Mouse (Mus musculus) kidney, postnatal 36 days (tissue): ENCODE results near the gene Med27.
"Not testable (repeated sequence)": the region's sequence is repeated elsewhere in the genome, so short reads cannot be mapped to it uniquely, and the experiment has no call there.

ENCODE experiments used
- DNase-seq, 2 experiments: peaks; one replicate each; pipeline ENCODE4 v3.0.0; 2021 to 2022; ENCODE audit warnings: mixed read lengths in 2 of 2

Med27 gene

DNA sequence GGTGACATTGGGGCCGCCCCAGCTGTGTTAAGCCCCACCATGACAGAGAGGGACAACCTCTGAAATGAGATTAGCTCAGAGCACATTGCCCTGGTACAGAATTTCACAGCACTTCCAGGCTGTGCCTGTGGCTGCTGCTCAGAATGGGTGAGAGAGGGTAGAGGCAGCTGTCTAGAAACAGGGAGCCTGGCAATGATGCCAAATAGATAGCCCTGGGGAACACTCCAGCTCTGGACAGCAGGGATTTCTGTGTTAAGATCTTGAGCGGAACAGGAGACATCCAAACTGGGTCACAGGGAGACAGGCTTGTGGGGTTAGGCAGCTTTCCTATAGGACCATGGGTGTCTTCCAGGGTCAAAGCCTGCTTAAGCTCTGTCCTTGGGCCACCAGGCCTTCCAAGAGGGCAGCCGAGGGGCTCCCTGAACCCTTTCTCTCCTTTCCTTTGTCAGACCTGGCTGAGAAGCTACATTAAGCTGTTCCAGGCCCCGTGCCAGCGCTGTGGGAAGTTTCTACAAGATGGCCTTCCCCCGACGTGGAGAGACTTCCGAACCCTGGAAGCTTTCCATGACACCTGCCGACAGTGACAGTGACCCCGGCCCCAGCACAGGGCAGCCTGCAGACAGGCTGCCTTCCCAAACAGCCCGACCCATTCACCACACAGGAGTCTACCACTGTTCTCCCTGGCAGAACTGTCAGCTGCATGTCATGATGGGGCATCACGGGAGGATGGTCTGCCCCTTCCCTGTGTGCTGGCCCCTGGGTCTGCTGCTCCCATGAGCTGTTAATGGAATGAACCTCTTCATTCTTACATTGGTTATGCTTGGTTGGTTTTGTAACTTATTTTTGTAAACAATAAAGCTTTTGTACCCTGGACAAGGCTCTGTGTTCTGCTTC is 177.5 kb downstream of the Med27 start:
- DNase-seq = peak; percentile 73 to 87

DNA sequence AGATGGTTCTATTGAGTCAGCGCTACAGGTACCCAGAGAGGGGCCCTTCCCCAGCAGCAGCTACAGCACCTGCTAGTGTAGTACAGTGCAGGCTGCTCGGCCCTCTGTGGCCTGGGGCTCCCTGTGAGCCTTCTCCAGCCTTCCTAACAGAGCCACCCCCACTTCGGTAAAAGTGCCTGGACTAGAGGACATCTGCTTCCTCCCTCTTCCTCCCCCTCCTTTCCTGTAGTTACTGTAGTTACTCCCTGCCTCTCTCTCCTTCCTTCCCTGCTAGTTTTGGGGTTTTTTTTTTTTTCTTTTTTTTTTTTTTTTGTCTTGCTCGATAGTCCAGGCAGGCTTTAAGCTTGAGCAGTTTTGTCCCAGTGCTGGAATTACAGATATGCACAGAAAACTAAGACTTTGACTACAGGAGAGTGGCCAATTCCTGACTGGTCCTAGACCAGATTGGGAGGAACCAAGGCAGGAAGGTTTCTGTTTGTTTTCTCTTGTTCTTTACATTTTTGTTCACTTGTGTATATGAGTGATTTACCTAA is 178.7 kb downstream of the Med27 start:
- peak; percentile 32 to 33 for DNase-seq

DNA sequence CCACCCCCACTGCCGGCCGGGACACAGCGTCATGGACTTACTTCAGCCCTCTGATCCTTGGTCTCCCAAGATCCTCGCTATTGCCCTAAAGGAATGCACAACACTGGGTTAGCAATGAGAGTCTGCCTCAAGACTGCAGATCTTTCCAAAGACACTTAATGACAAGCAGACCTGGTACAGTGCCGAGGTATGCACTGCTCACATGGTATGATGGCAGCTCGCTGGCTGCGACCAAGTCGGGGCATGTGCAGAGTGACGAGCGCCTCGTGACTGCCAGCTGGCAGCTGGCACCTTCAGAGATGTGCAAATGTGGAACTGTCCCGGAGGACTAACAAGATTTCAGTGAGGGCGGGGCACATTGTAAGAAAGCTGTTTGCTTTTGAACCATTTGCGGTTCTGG is 179.6 kb downstream of the Med27 start:
- DNase-seq = peak; percentile 51 to 63

DNA sequence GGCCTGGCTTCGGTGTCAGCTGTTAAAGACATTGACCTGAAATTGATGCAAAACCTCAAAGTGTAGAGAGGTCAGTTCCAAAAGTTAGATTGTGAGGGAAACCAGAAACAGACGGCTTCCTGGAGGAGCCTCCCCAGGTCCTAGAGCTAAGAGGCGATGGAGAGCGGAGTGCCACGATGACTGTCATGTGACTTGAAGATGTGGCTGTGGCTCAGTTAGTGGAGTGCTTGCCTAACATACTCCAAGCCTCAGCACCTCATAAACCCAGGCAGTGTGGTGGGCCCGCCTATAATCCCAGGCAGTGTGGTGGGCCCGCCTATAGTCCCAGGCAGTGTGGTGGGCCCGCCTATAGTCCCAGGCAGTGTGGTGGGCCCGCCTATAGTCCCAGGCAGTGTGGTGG is 180.9 kb downstream of the Med27 start:
- not testable (repeated sequence) for DNase-seq

DNA sequence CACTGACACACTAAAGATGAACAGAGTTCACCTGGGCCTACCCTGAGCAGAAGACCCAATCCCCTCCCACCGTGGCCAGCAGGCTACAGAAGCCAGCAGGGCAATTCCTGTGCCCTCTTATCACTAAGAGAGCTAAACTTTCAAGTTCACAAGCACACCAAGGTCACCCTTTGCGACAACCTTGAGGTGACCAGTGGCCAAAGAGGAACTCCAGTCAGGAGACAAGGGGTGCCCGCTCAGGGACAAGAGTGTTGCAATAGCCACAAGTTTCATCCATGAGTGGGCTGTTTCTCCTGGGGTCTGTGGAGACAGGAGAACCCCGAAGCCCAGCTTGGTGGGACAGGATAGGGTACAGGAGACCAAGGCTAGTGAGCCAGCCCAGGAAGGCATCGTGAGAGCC is 182.2 kb downstream of the Med27 start:
- DNase-seq = no peak

DNA sequence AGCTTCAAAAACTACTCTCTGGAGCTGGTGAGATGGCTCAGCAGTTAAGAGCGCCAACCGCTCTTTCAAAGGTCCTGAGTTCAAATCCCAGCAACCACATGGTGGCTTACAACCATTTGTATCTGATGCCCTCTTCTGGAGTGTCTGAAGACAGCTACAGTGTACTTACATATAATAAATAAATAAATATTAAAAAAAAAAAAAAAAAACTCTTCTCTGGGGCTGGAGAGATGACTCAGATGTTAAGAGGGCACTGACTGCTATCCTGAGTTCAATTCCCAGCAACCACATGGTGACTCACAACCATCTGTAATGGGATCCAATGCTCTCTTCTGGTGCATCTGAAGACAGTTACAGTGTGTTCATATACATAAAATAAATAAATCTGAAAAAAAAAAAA is 183.2 kb downstream of the Med27 start:
- DNase-seq = not testable (repeated sequence)

DNA sequence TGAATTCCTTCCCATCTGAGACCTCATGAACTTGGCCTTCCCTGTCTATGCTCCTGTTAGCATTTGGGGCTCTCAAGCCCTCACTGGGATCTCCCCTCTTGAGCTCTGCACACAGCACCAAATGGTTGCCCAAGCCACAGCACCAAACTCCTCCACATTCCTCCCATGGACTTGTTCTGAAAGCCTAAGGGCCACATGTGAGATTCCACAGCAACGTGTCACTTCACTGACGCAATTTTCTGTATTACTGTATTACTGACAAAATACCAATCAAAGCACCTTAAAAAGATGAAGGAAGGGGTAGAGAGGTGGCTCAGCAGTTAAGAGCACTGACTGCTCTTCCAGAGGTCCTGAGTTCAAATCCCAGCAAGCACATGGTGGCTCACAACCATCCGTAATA is 185.6 kb downstream of the Med27 start:
- DNase-seq = no peak

DNA sequence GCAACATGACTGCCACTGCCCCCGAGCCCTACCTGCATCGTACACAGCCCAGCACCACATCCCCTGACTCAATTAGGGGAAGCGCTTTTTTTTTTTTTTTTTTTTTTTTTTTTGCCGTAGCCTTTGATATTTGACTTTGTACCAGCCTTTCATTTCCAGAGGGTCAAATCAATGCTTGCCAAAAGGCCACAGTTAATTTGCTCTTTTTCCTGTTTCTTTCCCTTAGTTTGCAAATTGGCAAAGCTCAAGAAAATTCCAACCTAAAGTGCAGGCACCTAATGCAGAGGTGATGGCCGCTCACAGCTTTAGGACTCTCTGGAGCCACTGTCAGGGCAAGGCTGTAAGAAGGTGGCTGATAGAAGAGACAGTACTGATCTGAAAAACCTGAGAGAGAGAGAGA is 186.3 kb downstream of the Med27 start:
- DNase-seq = no peak

DNA sequence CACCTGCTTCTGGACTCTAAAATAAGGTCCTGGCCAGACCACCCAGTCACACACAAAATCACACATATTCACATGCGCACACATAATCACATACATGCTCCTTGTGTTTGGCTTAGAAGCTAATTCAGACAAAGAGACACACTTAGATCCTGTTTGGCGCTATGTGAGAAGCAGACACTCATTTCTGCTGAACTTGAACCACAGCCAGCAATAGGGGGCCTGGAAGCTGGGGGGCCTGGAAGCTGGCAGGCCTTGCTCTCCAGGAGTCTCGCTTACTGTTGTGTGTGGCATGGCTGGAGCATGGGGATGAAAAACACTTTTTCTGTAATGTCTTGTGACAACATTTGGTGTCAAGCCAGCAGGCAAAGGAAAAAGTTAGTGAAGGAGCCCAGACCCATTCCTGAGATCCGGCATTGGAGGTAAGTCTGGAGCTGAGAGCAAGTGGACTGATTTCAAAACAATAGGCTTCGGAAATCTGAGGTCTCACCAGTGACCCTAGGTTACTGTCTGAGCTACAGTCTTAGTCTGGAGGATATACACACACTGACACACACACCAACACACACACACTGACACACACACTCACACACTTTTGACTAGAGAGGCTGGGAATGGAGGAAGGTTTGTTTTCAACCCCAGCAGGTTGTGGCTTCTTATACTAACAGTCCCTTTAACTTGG is 189.1 kb downstream of the Med27 start:
- DNase-seq = no peak

DNA sequence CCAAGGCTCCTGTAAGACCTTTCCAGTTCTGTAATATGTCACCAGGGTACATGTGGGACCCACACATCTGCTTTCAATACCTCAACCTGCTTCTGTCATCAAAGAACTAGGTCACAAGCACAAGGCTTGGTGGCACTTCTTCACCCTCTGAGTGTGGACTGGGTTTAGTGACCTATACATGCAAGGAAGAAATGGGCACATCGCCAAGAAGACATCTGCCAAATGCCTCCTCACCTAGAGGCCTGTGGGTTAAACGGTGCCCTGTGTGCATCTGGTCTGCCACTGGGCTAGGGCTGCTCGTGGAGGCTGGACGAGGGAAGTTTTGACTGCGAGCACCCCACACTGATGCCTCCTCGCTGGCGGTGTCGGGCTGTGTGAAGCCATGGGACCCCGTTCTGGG is 189.9 kb downstream of the Med27 start:
- DNase-seq = no peak

DNA sequence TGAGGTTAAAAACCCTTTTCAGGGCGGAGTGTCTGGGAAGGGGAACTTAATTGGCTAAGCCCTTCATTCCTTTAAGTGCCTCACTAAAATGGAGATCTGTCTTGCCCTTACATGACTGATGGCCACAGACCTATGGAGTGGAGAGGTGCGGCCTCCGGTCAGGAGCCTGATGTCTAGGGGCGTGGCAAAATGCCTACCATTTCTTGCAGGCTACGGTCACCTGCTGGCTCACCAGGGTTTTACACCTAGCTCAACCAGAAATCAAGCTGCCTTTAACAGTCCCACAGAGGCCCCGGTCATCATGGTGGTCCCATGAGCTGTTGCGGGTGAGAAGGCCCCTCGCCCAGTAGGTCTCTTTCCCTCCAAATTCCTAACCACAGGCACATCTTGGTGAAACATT is 190.7 kb downstream of the Med27 start:
- DNase-seq = peak in 1 of 2 experiments; percentile 40

DNA sequence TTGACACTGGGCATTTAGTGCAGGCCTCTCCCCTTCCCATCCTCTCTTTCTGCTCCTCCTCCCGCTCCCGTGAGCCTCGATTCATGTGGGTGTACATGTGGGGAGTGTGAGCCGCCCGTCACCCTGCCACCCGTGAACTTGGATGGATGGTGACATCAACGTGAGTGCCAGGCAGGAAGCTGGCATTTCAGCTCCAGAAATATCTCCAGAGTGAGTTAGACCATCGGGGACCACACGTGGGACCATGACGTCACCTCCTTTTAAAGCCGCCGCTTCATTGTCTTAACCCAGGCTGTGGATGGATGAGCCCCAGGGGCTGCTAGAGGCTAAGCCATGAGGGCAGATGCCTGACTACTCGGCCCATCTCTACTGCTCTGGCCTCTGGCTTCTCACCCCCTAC is 195.4 kb downstream of the Med27 start:
- DNase-seq = no peak

DNA sequence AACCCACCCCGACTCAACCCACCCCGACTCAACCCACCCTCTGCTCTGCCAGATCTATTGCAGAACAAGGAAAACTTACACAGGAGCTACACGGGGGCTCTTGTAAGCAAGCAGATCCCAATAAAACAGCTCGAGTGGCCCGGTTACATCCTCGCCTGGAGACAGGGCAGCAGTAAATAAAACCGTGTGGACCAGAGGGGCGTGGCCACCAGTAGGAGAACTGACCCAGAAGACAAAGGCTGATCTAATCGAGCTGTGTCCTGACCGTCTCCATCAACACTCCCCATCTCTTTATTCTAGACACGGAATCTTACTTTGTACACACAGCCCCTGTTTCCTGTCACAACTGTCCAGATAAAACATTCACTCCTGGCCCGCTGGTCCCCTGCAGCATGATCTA is 200.0 kb downstream of the Med27 start:
- DNase-seq = peak; percentile 16 to 39

DNA sequence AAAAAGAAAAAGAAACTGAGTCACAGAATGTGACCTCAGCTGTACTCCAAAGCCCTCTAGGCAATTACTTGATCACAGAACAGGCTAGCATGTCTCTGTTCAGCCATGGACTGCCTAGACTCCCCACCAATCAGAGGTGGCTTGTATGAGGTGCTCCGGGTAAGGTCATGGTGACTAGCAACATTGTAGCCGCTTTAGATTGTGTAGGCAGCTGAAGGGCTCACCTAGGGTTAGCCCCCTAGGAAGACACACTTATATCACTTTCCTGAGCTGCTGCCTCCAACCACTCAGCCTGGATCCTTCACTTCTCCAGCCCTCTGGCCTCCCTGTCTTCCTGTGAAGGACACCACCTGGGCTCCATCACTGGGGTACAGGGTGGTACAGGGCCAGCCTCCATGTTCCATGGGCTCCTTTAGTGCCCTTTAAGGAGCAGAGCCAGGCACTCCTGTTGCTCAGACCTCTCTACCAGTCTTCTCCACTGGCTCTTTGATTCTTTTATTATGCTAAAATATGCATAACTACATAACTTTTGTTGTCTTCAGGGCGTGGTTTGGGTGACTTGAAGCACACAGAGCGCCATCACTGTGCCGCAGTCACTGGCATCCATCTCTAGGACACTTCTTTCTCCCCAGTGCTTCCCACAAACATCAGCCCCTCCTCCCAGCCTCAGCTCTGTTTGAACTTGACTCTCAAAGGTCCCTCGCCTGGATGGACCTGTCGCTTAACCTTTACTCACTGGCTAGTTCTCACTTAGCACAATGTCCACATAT is 205.4 kb downstream of the Med27 start:
- DNase-seq = peak; percentile 16 to 33

DNA sequence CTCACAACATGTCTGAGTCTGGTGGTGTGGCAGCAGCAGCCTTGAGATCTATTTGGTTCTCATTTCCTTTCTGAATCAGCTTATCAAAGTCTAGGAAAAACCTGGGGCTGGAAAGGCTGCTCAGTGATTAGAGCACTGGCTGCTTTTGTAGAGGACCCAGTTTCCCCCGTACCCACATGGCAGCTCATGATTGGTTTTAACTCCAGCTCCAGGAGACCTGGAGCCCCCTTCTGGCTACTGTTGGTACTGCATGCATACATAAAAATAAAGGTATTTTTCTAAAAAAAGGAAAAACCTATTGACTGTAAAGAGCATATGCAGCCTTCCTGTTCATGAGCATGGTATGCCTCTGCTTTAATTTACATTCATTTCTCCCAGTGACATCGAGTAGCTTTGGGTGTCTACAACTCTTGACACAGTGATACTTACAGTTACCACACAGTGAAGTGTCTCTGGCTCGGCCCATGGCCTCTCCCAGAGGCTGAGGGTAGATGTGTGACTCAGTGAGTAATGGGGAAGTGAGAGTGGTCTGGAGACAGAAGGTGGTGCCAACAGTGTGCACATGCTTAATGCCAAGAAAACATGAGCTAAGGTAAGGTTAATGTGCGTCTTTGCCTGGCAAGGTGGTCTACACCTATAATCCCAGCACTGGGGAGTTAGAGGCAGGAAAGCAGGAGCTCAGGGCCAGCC is 207.5 kb downstream of the Med27 start:
- DNase-seq = peak; percentile 49 to 78

DNA sequence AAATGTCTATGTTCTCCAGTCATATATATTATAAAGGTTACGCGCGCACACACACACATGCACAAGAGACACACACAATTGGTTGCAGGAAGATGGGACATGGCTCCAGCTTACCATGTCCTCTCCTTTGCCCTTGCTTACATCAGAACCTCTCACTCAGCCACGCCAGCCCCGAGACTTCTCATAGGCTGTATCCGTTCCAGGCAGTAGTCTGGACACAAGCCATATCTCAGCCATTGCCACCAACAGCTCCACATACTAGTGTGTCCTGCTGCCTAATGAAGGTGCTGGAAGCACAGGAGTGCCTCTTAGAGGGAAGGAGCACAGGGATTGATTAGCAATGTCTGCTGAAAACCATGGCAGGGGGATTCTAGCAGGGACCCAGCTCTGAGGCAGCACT is 211.9 kb downstream of the Med27 start:
- DNase-seq = no peak

DNA sequence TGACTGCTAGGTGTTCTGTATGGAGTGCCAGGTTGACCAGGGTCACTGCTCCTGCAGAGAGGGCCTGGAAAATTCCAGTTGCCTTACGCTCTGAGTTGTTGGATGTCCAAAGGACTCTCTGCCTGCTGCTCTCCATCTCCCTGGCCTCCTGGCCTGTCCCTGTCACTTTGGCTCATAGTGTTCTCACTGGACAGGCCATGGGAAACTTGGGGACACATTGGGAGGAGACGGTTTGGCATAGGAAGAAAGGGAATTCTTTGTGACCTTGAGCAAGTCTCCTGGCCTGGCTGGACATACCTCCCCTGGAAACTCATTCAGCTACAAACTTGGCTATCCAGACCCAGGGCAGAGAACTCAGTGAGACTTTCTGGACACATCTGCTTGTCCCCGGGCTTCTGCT is 213.3 kb downstream of the Med27 start:
- DNase-seq = no peak

DNA sequence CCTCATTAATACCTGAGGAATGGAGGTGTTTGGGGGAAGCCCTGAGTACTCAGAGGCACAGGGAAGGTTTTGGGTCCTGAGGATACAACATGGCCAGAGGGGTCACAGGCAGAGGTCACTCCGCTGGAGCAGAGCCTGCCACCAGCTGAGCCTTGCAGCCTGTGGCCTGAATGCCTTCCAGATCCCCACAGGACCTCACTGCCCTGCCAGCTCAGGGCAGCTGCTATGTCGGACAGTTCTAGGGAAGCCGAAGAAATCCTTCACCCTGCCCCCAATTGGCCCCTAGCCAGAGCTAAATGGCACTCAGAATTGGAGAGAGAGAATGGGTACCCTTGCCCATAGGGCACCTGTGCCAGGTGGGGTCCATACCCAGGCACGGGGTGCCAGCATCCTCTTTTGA is 214.8 kb downstream of the Med27 start:
- DNase-seq = no peak

DNA sequence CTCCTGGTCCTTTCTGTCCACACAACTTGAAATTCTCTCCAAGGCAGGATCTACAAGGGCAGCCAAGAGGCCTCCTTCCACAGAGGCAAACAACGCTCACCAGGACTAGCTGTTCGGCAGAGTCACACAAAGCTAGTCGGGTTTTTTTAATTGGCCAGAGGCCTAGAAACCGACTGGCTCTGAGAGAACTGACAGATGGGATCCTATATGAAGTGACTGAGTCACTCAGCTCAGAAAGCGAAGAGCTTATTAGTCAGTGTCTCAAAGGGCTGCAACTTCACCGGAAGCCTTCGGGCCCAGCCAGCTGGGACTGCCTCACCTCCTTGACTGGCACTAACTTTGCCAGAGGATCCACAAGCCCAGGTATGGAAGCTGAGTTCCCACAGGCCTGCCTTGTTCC is 217.4 kb downstream of the Med27 start:
- DNase-seq = no peak

DNA sequence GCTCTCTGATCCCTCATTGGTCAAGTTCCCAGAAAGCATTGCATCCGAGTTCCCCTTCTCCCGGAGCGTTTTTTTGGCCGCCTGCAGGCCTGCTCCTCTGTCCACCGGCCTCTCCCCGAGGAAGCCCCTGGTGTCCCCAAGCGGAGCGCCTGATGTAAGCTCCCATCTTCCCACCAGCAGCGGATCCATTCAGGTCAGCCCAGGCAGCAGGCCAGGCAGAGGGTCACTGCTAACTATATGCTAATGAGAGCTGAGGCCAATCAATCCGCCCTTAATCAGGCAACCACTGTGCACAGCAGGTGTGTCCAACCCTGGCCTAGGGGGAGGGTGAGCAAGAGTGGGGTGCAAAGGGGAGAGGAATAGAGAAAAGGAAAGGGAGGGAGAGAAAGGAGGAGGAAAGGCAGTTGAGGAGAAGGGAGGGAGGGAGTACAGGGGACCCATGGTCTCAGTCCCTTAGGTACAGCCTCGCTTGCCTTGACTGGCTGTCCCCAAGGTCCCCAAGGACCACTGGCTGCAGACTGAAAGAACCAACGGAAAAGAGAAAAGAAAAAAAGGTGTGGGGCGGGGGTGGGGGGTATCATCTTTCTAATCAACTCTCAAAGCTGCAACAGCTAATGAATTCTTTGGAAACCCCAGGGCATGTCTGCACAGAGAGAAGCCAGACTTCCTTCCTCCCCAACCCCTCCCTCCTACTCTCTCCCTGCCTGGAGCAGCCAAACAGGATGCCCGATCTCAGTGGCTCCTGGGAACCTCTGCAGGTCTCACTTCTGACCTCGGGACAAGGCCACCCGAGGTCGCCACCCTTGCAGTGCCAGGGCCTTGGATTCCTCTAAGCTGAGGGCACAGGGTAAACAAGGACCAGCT is 219.2 kb downstream of the Med27 start:
- no peak for DNase-seq

DNA sequence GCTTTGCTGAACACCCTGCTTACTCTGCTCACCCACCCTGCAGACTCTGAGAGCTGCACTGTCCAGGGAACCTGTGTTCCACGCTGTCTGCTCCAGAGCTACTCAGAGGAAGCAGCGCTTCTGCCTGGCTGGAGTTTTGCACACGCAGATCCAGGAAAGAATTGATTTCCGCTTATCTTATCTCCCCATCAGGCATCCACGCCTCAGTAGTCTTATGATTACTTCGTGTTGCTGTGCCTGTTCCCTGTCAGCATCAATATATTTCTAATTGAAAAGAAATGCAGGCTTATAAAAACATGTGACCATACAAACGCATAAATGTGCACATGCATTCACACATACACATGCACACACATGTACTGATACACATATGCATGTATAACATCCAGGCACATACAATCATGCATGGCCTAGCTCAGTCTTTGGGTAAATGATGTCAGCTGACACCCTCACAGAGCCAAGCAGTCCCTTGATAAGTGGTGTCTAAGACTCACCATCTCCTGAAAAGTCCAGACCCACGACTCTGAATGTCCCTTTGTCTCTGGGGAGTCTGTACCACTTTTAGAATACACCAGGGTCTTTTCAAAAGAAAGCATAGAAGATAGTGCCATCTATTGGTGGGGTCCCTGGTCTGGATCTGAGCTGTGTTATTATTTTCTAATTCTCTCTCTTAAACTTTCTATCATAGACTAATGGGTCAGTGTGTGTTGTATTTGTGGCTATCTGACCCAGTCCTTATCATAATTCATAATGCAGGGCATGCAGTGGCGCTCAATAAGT is 225.5 kb downstream of the Med27 start:
- no peak for DNase-seq
